Mouse (Mus musculus) hindlimb bud, embryonic 11.5 days (tissue): ENCODE measurements around the gene Phactr4.
A peak's percentile ranks its signal among the peaks of the same experiment; 100 is the strongest.

Source experiments
- DNase-seq: peaks from one replicate; pipeline ENCODE4 v3.0.0-alpha.2; 2012; ENCODE audit warnings: low read depth, low spot score; ENCODE audit errors: extremely low spot score

Gene Phactr4

DNA sequence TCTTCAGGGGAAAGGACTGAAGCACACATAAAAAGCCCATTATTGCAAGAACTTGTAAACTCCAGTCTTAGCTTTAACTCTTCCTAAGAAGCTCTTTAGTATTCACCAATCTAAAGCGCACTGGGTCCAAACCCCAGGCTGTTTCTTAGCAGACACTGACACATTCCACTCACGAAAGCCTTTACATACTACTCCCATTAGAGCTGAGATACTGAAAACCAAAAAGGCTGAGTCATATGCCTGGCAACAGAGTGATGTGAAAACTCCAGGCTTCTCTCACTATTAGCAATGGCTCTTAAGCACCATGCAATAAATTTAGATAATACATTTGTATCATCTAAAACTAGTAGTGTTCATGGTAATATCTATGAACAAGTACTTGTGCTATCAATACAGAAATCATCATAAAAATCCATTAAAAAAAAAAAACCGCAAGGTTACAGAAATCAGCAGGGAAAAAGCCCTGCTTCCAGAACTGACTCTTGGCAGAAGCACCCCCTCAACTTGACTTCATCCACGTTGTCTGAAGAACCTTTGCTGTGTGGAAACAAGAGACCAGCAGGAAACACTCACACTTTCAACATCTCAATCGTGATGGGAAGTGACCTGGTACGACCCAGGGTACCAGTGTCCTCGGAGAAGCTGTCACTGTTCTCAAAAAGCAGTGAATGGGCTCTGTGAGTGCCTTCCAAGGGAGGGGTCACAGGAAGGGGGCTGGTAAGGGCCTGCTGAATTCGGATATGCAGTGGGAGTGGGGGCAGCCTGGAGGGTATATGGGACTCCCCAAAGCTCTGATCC, 52.1 kb downstream of the Phactr4 start:
- DNase-seq, result no peak

DNA sequence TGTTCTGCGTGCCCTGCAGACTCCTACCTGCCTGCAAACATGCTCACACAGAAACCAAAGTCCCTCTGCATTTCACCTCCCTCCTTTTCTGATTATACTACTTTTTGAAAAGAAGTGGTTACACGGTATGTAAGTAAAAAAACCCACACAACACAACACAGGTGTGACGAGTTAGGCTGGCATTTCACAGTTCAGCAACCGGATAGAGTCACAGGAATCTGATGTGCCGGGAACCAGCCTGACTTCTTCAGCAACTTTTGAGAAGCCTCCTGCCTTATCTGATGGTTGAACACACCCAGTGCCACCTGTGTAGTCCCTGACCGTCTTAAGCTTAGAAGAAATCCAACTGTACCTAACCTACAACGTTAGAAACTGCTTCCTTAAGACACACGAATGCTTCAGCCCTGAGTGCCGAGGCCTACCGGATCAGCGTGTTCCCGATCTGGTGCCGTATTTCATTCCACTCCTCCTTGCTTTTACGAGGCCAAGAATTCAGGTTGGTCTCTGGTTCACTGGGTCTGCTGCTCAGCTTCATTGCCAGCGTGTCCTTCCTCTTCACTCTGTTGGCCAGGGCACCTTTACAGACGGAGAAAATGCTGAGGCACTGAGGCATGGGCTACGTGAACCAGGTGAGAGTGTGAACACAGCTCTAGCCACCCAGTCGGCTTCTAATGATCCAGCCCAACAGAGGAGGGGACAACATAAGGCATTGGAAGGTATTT, 54.6 kb downstream of the Phactr4 start:
- no peak for DNase-seq

DNA sequence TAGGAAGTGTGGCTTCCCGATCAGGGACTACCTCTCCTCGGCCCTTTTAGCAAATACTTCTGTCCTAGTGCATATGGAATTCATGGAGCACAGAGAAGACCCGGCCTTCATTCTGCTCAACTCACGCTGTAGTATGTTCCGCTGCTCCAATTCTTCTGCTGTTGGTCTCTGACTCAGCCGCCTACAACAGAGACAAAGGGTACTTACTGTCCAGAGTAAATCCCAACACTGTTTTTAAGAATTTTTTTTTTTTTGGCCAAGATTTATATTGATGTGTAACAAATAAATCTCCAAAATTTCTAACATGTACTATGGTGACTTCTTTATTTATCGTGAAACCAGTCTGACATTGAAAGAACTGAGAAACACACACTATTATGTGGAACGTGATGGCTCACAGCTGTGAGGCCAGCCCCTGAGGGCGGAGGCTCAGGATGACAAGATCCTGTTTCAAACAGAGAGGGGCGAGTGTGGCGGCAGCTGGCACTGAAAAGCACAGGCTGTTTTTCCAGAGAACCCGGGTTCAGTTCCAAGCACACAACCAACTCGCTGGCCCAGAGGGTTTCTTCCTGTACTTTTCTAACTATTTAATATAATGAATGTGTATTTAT, 56.7 kb downstream of the Phactr4 start:
- no peak for DNase-seq

DNA sequence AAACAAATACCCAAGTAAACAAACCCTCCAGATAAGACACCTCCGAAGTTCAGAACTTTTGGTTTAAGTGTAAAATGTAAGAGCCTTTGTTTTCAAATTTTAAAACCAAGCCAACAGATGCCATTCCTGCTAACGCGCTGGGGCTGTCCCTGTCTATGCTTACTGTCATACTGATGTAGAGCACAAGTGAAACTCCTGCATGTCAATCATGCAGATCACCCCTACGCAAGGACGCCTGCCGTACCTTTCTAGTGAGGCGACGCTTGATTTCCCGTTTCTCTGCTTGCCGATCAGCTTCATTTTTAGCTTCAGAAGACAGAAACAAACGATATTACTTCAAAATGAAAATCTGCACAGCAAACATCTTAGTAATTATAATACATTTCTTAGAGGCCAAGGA, 58.8 kb downstream of the Phactr4 start:
- no peak for DNase-seq

DNA sequence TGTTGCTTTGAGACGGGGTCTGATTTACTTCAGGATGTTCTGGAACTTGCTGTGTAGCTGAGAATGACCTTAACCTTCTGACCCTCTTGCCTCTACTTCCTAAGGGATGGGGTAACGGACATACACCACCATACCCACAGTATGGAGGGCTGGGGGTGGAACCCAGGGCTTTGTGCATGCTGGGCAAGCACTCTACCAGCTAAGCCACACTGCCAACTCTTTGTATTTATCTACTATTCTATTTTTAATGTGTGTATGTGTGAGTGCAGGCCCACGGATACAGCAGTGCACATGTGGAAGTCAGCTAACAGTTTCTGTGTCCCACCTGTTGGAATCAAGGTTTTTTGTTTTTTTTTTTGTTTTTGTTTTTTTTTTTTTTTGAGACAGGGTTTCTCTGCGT, 62.8 kb downstream of the Phactr4 start:
- DNase-seq, result no peak

DNA sequence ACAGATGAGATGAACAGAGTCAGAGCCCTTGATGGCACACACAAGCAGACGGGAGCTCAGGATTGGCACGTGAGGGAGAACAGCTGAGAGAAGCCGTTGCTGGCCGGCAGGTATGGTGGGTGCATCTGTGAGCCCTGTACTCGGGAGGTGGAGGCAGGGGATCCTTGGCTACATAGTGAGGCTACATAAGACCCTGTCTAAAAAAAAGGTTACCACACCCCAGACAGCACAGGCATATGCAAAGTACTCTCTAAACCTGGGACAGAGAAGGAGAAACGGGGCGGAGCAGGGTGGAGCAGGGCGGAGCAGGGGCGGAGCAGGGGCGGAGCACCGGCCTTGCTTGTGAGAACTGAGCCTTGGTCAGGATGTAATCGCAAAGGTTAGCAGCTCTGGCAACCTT, 66.1 kb downstream of the Phactr4 start:
- no peak for DNase-seq

DNA sequence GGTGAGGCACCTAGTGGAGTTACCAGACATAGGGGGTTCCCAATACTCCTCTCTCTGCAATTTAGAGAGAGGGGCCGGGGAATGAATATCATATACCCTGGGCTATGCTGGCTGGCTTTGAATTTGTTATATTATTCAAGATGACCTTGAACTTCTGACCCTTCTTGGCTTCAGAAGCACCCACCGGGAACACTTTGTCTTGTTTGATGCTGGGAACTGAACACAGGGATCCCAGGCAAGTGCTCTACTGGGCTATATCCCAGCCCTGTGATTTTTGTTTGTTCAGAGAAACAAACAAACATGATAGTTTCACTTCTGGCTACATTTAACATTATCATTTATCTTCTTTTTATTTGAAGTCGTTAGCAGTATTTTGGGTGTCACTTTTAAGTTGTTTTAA, 66.9 kb downstream of the Phactr4 start:
- no peak for DNase-seq

DNA sequence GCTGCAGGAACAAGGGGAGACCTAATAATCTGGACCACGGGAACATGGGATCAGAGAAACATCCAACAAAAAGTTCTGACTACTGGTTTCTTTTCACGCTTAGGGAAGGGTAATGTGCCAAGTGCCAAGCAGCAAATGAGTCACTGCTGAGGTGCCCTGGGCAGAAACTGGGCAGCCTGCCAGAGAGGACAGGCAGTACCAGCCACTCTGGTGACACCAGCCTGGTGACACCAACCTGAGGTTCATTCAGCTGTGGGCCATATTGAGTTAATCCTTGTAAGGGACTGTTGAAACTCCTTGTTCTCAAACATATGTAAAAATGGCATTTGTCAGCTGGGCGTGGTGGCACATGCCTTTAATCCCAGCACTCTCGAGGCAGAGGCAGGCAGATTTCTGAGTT, 67.7 kb downstream of the Phactr4 start:
- no peak for DNase-seq

DNA sequence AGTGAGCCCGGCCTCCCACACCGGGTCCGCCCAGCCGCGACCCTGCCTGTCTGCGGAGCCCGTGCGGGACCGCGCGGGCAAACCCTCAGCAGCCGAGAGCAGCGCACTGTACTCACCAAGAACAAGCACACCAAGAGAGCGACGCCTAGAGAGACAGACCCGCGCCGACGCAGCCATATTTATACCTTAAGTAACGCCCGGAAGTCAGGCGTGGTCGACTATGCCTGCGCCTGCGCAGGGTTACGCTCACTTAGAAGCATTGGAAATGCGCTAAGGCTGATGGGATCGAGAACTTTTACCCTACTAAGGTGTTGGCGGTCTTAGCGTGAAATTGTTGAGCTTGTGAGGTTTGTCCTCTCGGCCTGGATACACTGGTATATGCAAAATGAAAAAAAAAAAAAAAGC, 68.8 kb downstream of the Phactr4 start, which contains the start of gene Rcc1:
Gene Rcc1, minus strand, starts transcription at position 125 of the 405 bp plus-strand sequence.
- peak; percentile 86 for DNase-seq

DNA sequence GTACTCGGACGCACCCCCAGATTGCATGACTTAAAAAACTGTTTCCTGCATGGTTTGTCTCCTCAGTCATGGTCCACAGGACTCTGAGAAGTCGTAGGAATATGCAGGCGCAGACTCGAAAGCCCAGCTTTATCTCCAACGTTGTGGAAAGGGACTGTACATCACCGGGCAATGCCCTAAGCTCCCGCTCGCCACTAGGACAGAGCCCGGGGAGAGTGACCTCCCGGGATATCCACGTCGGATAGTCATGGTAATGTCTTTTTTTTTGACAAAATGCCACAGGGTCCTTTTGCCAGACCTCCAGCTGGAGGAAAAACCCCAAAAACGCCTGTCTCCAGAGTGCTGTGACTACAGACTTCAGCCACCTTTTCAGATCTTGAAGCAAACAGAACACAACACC, 69.5 kb downstream of the Phactr4 start:
- DNase-seq, result no peak

DNA sequence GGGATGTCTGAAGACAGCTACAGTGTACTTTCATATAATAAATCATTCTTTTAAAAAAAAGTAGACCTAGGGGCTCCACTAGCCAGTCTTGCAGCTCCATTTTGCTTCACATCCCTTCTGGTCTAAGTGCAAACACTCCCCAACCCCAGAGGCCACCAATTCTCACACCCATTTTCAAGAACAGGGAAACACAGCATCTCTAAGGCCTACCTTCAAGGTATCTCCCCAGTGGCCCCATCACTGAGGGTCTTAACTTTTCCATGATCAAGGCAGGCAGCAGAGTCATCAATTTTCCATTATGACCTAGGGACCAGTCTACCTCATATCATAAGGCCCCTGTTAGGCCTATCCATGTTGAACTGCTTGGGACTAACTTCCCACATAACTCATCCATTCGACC, 70.9 kb downstream of the Phactr4 start:
- DNase-seq, result no peak

DNA sequence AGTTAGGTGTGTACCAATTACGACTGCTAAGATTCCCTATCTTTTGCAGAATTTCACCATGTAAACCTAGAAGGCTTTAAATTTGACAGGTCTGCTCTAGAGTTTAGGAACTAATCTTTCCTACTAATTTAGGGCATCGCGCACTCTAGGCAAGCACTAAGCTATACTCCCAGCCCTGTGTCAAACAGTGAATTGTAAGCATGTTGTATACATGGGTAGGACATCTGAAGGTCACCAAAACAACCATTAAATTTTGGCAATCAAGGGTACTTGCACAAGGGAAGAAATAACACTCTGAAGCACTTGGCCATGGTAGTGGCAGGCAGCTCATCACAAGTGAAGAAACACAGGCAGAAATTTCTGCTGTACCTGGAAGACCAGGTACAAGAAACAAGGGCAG, 71.4 kb downstream of the Phactr4 start:
- no peak for DNase-seq

DNA sequence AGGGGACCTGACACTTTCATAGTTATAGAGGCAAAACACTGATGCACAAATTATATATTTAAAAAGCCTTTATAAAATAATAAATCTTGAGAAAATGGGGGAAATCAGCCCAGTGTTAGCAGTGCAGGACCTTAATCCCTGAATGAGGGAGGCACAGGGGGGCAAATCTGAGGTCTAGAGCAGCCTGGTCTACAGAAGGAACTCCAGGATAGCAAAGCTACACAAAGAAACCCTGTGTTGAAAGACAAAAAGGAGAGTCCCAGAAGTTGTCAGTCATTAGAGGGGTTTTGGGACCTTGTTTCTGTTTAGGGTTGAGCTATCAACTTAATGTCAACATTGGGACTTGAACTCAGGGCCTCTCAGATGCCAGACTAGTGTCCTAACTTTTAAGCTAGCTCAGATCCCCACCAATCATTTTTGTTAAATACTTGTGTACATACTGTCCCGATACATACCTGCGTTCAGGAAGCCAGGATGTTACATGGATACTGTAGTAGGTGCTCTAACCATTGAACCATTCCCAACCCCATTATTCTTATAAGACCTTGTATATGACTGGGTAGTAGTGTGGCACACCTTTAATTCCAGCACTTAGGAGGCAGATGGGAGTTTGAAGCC, 72.1 kb downstream of the Phactr4 start:
- no peak for DNase-seq

DNA sequence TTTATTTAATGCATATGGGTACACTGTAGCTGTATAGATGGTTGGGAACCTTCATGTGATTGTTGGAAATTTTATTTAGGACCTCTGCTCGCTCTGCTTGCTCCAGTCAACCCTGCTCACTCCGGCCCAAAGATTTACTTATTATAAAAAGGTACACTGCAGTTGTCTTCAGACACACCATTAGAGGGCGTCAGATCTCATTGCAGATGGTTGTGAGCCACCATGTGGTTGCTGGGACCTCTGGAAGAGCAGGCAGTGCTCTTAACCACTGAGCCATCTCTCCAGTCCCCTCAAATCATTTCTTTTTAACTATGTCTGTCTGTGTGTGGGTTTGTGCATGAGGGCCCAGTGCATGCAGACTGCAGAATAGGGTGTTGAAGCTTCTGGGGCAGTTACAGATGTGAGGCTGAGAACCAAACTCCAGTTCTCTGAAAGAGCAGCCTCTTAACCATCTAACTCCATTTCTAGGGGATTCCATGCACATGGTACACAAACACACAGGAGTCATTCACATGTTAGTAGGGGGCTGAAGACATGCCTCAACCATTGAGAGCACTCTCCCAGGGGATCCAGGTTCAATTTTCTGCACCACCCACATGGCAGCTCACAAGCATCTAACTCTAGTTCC, 72.7 kb downstream of the Phactr4 start:
- DNase-seq, result no peak

DNA sequence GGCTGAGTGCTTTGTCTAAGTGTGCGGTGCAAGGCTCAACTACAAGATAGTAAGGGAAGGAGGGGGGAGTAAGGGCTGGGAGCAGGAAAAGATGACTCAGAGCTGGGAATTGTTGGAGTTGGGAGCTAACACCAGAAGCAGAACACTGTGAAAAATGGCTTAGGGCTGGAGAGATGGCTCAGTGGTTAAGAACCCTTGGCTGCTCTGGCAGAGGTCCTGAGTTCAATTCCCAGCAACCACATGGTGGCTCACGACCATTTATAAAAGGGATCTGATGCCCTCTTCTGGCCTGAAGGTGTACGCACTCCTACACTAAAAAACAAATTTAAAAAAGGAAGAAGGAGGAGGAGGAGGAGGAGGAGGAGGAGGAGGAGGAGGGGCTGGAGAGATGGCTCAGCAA, 75.6 kb downstream of the Phactr4 start:
- DNase-seq, result no peak

DNA sequence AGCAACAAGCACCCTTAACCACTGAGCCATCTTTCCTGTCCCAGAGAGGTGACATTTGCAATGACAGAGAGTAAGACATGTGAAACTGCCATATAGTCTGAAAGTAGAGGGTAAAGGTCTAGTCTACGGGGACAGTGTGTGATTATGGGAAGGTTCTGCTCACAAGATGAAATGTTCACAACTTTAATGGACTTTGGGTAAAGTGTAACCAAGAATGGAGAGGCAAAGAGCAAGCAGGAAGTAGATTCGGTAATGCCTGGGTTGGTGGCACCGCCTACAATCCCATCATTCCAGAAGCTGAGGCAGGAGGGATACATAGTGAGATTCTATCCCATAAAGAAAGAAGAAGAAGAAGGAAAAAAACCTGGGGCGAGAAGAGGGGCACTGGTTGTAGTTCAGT, 76.0 kb downstream of the Phactr4 start:
- no peak for DNase-seq

DNA sequence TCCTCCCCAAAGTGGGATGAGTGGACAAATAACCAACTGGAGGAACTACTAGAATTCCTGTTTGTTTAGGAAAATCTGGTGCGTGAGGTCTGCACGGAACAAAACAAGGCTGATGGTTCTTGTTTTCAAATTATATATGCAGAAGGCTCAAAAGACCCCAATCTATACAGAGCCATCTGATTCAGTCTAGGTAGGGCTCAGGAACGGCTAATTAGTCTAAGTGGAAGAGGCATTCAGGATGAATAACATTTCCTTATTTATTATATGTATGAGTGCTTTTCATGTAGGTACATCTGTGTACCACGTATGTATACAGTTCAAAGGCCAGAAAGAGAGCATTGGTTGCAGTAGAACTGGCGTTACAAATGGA, 76.5 kb downstream of the Phactr4 start:
- DNase-seq, result no peak

DNA sequence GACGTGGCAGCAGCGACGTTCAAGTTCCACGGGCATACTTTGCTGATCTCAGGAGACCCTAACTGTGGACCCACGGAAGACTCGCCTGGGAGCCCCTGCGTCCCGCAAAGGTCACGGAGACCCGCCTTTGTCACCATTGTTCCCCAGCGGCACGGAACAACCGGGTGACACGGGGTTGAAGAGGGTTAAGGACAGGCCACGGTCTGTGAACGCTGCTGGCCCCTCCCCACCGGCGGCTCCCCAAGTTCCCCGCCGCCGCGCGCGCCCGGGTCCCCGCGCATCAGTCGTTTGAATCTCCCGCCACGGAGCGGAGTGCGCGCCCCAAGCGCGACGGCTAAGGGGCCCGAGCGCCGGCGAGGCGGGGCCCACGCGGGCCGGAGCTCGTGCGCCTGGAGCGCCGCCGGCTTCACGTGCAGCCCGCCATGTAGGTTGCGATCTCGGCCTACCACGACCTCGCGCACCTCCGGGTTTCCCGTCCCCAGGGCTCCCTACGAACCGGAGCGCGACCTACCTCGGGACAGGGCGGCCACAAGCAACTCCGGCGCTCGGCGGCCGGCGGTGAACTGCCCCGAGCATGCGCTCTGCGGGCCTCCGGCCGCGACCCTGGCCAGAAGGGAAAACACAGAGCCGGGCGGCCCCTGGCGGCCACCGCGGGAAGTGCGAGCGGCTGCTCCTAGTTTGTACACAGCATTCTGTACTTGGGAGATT, 77.0 kb downstream of the Phactr4 start:
- DNase-seq, result peak; percentile 68

DNA sequence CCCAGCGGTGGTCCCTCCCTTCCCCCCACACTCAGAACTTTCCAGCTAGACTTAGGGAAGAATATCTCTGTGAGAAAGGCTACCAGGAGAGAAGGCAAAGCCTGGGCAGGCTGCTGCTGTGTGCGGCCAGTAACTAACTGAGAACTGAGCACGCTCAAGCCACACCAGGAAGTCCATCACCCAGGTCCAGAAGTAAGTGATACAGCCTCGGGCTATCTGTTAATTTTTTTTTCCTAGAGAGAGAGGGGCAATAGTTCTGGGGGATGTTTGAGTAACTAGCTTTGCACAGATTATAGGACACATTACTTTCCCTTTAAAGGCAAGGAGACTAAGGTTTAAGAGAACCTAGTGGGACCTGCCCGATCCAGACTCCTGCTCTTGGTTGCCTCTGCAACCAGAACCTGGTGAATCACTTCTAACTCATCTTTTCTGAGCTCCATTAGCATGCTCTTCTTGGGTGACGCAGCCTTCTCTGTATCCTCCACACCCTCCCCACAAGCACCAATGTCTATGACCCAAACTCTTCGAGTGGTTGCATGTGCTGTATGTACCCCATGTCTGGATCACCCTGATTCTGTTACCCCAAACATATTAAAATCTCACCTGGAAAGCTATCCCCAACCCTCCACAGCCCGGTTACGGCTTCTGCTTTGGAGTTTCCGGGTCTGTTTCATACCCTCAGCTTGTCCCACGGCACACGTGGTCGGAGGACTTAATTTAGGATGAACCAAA, 77.7 kb downstream of the Phactr4 start:
- no peak for DNase-seq

DNA sequence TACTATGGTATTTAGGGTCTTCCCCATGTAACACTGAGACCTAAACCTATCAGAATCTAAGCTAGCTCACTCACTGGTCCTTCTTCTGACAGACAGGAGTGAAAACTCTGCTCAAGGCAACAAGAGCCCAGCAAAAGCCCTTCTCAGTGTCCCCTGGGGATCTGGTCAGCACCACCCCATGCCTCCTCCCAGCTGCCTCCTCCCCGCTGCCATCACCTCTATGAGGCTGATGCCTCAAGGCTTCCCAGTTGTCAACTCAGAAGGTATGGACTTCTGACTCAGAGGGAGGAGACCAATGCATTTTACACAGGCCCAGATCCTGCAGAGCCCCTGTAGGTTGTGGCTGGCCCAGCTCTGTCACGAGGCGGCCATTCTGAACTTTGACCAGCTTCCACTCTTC, 80.8 kb downstream of the Phactr4 start:
- no peak for DNase-seq
